Mouse (Mus musculus) R1 (cell line): ENCODE results near the gene Zfx.

Experiments used
- DNase-seq: peaks from one replicate; pipeline ENCODE4 v3.0.0-alpha.2; 2018; ENCODE audit warnings: low read depth, low spot score

The Zfx gene

GRCm38 (mm10) chrX:94123059-94123839 lies at the start of gene Zfx:
Gene Zfx (minus strand): TSS chrX:94123702.
- peak; percentile 50 for DNase-seq

DNA sequence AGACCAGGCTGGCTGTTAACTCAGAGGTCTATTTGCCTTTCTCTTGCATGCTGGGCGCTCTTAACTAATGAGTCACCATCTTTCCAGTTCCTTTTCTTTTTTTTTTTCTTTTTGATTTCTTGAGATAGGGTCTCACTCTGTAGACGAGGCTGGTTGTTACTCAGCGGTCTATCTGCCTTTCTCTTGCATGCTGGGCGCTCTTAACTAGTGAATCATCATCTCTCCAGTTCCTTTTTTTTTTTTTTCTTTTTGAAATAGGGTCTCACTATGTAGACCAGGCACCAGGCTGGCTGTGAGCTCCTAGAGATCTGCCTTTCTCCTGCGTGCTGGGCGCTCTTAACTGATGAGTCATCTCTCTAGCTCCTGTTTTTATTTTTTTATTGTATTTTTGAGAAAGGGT lies 45.8 kb upstream of the Zfx start:
- peak; percentile 15 for DNase-seq

- peak; percentile 43 for DNase-seq
These were observed 28.8 kb upstream of the Zfx start for GRCm38 (mm10) chrX:94152251-94152830.

- peak; percentile 24 for DNase-seq
These were observed 27.0 kb upstream of the Zfx start for GRCm38 (mm10) chrX:94150471-94150870.

DNA sequence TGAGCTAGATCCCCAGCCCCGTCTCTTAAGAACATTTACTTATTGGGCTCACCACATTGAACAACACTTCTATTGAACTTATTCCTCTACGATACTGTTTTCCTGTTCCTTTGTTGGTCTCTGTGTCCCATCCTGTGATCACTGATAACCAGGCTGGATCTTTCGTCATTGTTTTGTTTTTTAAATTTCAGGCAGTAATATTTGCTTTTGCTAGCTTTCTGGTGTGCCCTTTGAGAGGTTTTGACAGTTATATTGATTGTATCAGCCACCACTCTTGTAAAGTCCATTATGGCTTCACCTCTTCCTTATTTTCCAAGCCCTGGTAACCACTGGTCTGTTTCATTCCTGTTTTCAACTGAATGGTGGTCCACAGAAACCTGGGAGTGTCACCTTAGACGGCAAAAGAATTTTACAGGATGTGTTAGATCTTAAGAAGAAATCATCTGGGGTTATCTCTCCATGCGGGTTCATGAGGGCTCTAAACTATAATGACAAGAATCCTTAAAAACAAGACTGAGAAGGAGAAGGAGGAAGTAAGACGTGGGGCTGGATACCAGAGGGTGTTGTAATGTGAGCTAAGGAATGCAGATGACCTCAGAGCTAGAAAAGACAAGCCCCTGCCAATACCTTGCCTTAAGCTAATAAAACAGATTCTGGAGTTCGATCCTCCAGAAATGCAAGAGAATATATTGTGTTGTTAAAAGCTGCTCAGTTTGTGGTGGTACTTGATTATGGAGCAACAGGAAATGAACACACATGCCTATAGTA lies 18.7 kb upstream of the Zfx start:
- DNase-seq: no peak

GRCm38 (mm10) chrX:94140080-94140479 lies 16.6 kb upstream of the Zfx start:
- no peak for DNase-seq

- DNase-seq: no peak
These were observed 14.8 kb upstream of the Zfx start for GRCm38 (mm10) chrX:94138256-94138655.

DNA sequence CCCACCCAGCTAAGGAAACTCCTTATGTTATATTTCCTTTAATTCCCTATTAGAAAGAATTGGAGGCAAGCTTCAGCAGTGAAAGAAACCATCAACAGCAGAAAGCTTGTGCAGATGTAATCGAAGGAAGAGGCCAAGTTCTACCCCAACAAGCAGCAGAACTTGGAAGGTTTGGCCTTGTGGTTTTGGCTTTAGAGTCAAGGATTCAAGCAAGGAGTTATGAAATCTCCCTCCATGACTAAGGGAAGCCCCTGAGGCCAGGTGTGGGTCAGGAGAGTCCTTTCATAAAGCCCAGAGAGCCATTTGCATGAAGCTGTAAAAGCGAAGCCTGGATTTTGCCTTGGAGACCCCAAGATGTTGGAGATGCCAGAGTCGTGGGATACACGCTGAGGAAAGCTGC lies 11.6 kb upstream of the Zfx start:
- DNase-seq: no peak

- DNase-seq: peak; percentile 41
These were observed 10.0 kb upstream of the Zfx start for GRCm38 (mm10) chrX:94133551-94133950.

- no peak for DNase-seq
These were observed 8.7 kb upstream of the Zfx start for GRCm38 (mm10) chrX:94132239-94132638.

DNA sequence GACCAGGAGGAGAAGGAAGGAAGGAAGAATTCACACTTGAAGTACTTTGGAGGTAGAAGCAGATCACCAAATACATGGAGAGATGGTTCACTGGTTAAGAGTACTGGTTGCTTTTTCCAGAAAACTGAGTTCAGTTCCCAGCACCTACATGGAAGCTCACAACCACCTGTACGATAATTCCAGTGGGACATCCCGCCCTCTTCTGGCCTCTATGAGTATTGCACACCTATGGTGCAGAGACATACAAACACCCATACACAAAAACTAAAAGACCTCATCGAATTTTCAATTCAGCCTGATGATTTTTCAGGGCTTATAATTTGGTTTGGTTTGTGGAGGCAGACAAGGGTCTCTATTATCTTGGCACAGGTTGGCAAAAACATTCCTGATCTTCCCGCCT lies 6.2 kb upstream of the Zfx start:
- peak; percentile 58 for DNase-seq

- DNase-seq: no peak
These were observed 2.4 kb upstream of the Zfx start for GRCm38 (mm10) chrX:94125950-94126349.

DNA sequence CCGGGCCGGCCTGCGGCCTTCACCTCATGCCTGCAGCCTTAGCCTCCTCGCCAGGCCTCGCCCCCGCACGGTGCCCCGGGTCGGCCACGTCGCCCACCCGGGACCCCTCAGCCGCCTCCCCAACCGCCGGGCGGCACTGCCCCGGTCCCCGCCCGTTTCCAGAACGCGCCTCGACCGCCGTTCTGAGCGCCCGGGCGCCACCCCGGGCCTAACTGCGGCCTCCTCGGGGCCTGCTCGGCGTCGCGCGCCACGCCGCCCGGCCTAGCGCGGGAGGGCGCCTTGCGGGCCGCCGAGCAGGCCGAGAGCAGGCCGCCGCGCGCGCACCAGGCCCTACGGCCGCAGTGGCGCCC lies 818 bp downstream of the Zfx start:
- no peak for DNase-seq

- peak; percentile 81 for DNase-seq
These were observed 1.4 kb downstream of the Zfx start for GRCm38 (mm10) chrX:94121866-94122708.

DNA sequence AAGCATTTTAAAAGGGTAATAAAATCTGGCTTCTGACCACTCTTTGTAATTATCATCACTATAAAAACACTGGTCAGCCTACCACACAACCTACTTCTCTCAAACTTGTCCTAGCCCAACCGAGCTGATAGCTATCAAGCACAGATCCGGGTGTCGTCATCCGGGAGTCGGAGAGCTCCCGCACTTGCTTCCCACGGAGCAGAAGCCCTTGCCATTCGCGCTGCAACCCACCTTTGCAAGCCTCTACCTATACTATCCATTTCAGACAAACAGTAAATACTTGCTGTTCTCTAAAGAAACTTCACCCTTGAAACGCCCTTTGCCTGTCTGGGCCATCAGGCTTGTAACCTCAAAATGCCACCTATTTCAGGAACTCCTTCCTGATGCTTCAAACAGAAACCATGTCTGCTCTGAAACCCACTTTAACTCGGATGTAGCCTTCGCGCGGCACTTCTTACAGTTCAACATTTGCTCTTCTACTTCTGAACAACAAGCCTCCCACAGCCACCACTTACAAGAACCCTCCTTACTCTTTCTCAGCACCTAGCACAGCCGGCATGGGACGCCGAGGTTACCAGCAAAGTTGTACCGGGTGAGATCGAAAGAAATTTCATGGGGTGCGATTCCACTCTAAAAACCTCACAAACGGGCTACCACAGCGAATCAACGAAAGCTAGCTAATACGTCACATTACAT lies 2.2 kb downstream of the Zfx start:
- DNase-seq: peak; percentile 20

DNA sequence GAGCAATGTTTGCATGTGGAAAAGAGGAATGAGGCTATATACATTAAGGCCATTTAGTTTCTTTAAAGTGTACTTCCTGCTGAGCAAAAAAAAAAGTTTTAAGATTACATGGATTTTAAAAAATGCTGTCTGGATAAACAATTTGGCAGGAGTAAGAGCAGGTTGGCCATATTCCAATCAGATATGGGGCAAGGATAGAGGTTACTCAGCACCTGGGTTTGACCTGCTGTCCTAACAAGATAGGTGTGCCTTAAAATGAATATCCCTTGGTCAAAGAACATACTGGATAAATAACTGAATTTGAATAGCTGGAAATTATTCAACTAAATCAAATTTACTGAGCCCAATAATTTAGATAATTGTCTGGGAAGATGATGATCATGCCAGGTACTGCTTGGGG lies 5.2 kb downstream of the Zfx start:
- no peak for DNase-seq

DNA sequence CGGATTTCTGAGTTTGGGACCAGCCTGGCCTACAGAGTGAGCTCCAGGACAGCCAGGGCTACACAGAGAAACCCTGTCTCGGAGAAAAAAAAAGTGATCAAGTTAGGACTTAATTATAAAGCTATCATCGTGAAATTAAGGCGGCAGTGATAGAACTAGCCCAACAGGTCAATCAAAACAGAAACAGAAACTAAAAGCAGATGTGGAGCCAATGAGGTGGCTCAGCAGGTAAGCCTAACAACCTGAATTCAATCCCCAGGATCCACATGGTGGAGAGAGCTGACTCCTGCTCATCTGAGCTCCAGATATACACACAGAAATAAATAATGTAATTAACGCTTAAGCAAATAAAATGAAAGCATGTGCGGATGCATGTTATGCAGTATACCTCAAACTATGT lies 7.6 kb downstream of the Zfx start:
- no peak for DNase-seq

GRCm38 (mm10) chrX:94105964-94106363 lies 17.5 kb downstream of the Zfx start:
- peak; percentile 12 for DNase-seq

- no peak for DNase-seq
These were observed 20.6 kb downstream of the Zfx start for GRCm38 (mm10) chrX:94102938-94103337.

DNA sequence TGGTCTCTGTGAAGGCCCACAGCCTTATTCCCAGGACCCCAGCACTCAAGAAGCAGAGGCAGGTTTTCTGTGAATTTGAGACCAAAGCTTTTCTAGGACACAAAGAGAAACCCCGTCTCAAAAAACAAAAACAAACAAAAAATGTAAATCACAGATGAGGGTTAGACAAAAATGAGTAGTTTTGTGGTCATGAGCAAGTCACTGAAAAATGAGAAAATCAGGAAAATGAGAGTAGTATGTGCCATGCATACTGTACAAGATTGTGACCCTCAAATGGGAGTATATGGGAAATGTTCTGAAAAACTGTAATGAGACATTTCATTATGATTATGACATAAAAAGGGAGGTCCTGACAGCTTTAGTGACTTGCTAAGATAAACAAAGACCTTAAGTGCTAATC lies 22.9 kb downstream of the Zfx start:
- DNase-seq: no peak

DNA sequence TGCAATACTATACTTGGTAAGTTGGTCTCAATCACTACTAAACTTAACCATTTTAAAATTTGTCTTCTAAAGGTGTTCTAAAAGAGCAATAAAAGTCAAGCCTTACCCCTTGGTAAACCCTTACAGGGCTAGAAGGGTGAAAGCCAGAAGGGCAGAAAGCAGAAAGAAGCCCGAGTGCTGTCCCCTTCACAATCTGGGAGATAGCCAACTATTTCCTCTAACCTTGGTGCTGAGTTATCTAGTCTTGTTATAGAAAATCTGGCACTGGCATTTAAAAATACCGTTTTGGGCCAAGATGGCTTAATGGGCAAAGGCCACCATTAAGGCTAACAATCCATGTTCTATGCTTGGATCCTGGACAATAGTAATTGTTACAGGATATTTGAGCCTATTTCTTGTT lies 32.5 kb downstream of the Zfx start:
- no peak for DNase-seq
